30 mouse cellular contexts compared by ENCODE assay signal in genomic region chr19:11659142-11659541, GRCm38 (mm10). TPM values are rescaled to one million over a fixed set of nuclear protein-coding genes. Genes with fewer than 3 reads are reported as not detected.
"Had no signal": no experiment of that assay in that cellular context is flagged by ENCODE, and none has a peak within 500 bp of the region (broad histone marks: within the 10 kb centered on the region; RNA-seq: fewer than 3 reads in every experiment).

No protein-coding gene starts in this region.

- H3K4me2 ChIP-seq: limb, embryonic 12.5 days; limb, embryonic 15.5 days; liver, embryonic 12.5 days; liver, embryonic 15.5 days; lung, embryonic 15.5 days; midbrain, embryonic 11.5 days had no signal

- ATAC-seq: inflammation-experienced regulatory T-cells, adult 6 months; intestine, embryonic 16.5 days; liver, embryonic 12.5 days had no signal

- H3K27ac ChIP-seq: limb, embryonic 12.5 days; limb, embryonic 15.5 days; liver, embryonic 12.5 days; liver, embryonic 15.5 days; lung, embryonic 15.5 days; stomach, postnatal 0 days had no signal

- H3K27me3 ChIP-seq: limb, embryonic 12.5 days; limb, embryonic 15.5 days; liver, embryonic 12.5 days; liver, embryonic 15.5 days; lung, embryonic 15.5 days; megakaryocyte, embryonic 14.5 days had no signal

- H3K9ac ChIP-seq: limb, embryonic 12.5 days; limb, embryonic 15.5 days; liver, embryonic 12.5 days; liver, embryonic 15.5 days; lung, embryonic 15.5 days had no signal

- H3K4me3 ChIP-seq: limb, embryonic 12.5 days; limb, embryonic 15.5 days; liver, embryonic 12.5 days; liver, embryonic 15.5 days; lung, embryonic 15.5 days; megakaryocyte, embryonic 14.5 days had no signal

- H3K36me3 ChIP-seq: limb, embryonic 12.5 days; limb, embryonic 15.5 days; liver, embryonic 12.5 days; liver, embryonic 15.5 days; lung, embryonic 15.5 days had no signal

- DNase-seq: kidney, adult 18-20 months; kidney, adult 9 months; kidney, postnatal 14 days; kidney, postnatal 4 days; left cerebral cortex, postnatal 4 days; lung, postnatal 14 days; midbrain, embryonic 14.5 days; thymus, adult 2 months; thymus, postnatal 14 days had no signal

- H3K9me3 ChIP-seq: limb, embryonic 12.5 days; limb, embryonic 15.5 days; liver, embryonic 12.5 days; liver, embryonic 15.5 days; lung, embryonic 15.5 days; megakaryocyte, embryonic 14.5 days had no signal

- H3K4me1 ChIP-seq: limb, embryonic 12.5 days; limb, embryonic 15.5 days; lung, embryonic 15.5 days; megakaryocyte, embryonic 14.5 days had no signal

RNA-seq across cellular contexts. Expression of gene Oosp2, which starts 1.2 kb away (rescaled TPM):
- total RNA-seq: layer of hippocampus, adult 18-20 months; layer of hippocampus, postnatal 14 days; left cerebral cortex, adult 8-10 months; left cerebral cortex, postnatal 14 days; left cerebral cortex, postnatal 4 days; midbrain, postnatal 0 days had no signal
- polyA plus RNA-seq: inflammation-experienced regulatory T-cells, adult 6 months; intestine, embryonic 16.5 days; kidney, embryonic 16.5 days; limb, embryonic 12.5 days; limb, embryonic 15.5 days; lung, embryonic 15.5 days; midbrain, embryonic 11.5 days; midbrain, embryonic 14.5 days; midbrain, postnatal 0 days; neural tube, embryonic 11.5 days; neural tube, embryonic 14.5 days; small intestine, adult 2 months; stomach, embryonic 14.5 days; stomach, postnatal 0 days; thymus, adult 2 months; urinary bladder, adult 2 months had no signal

RNA-seq across cellular contexts. Expression of gene Ms4a3, which starts 18.5 kb away (rescaled TPM):
- total RNA-seq: layer of hippocampus, adult 18-20 months; layer of hippocampus, postnatal 14 days; left cerebral cortex, adult 8-10 months; left cerebral cortex, postnatal 14 days; left cerebral cortex, postnatal 4 days; midbrain, postnatal 0 days had no signal
- polyA plus RNA-seq: inflammation-experienced regulatory T-cells, adult 6 months; kidney, embryonic 16.5 days; limb, embryonic 12.5 days; midbrain, embryonic 14.5 days; midbrain, postnatal 0 days; neural tube, embryonic 14.5 days; small intestine, adult 2 months; urinary bladder, adult 2 months had no signal

RNA-seq across cellular contexts. Expression of gene Oosp1, which starts 31.8 kb away (rescaled TPM):
- total RNA-seq: layer of hippocampus, adult 18-20 months; layer of hippocampus, postnatal 14 days; left cerebral cortex, adult 8-10 months; left cerebral cortex, postnatal 14 days; left cerebral cortex, postnatal 4 days; midbrain, postnatal 0 days had no signal
- polyA plus RNA-seq: inflammation-experienced regulatory T-cells, adult 6 months; intestine, embryonic 16.5 days; kidney, embryonic 16.5 days; limb, embryonic 12.5 days; limb, embryonic 15.5 days; liver, embryonic 12.5 days; lung, embryonic 15.5 days; midbrain, embryonic 11.5 days; midbrain, embryonic 14.5 days; midbrain, postnatal 0 days; neural tube, embryonic 11.5 days; neural tube, embryonic 14.5 days; stomach, embryonic 14.5 days; stomach, postnatal 0 days; urinary bladder, adult 2 months had no signal

RNA-seq across cellular contexts. Expression of gene Ms4a2, which starts 35.6 kb away (rescaled TPM):
- total RNA-seq: layer of hippocampus, adult 18-20 months; layer of hippocampus, postnatal 14 days; left cerebral cortex, postnatal 14 days; midbrain, postnatal 0 days had no signal
- polyA plus RNA-seq: limb, embryonic 12.5 days; midbrain, embryonic 11.5 days; midbrain, embryonic 14.5 days; neural tube, embryonic 11.5 days; small intestine, adult 2 months; thymus, adult 2 months had no signal

RNA-seq across cellular contexts. Expression of gene Oosp3, which starts 37.7 kb away (rescaled TPM):
- total RNA-seq: layer of hippocampus, adult 18-20 months; layer of hippocampus, postnatal 14 days; left cerebral cortex, adult 8-10 months; left cerebral cortex, postnatal 14 days; left cerebral cortex, postnatal 4 days; midbrain, postnatal 0 days had no signal
- polyA plus RNA-seq: inflammation-experienced regulatory T-cells, adult 6 months; intestine, embryonic 16.5 days; kidney, embryonic 16.5 days; limb, embryonic 12.5 days; limb, embryonic 15.5 days; liver, embryonic 12.5 days; liver, embryonic 15.5 days; lung, embryonic 15.5 days; midbrain, embryonic 11.5 days; midbrain, embryonic 14.5 days; midbrain, postnatal 0 days; neural tube, embryonic 11.5 days; neural tube, embryonic 14.5 days; small intestine, adult 2 months; stomach, embryonic 14.5 days; stomach, postnatal 0 days; thymus, adult 2 months; urinary bladder, adult 2 months had no signal
